Mouse (Mus musculus): ENCODE data around the gene Gipr.

DNA sequence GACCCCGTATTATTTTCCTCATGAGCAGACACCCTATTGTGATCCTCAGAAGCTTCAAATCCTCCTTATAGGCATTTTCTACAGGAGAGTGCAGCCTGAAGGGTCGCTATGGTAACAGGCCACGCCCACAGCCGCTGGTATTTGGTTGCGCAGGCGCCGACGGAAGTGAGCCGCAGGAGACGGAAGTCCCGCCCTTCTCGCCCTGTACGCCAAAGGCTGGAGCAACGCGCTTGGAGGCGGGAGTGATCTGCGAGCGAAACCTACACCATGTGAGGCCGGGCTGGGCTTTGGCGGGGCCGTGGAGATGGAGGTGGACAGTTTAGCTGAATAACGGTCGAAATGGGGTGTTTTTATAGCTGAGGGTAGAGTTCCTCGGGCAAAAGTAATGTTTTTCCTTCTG, 16.3 kb downstream of the Gipr start, which contains the start of gene Snrpd2:
- TF ChIP-seq CTCF (conservative IDR thresholded peaks at IDR 0.05; ENCODE audit: low read length) (no peak), POU5F1 (IDR thresholded peaks at IDR 0.05; ENCODE audit: borderline replicate concordance, low read length) (no peak), NANOG (IDR thresholded peaks at IDR 0.05; ENCODE audit: borderline replicate concordance, low read length) (no peak)
